Mouse (Mus musculus): ENCODE results near the gene Impdh2.

Gene Impdh2

DNA sequence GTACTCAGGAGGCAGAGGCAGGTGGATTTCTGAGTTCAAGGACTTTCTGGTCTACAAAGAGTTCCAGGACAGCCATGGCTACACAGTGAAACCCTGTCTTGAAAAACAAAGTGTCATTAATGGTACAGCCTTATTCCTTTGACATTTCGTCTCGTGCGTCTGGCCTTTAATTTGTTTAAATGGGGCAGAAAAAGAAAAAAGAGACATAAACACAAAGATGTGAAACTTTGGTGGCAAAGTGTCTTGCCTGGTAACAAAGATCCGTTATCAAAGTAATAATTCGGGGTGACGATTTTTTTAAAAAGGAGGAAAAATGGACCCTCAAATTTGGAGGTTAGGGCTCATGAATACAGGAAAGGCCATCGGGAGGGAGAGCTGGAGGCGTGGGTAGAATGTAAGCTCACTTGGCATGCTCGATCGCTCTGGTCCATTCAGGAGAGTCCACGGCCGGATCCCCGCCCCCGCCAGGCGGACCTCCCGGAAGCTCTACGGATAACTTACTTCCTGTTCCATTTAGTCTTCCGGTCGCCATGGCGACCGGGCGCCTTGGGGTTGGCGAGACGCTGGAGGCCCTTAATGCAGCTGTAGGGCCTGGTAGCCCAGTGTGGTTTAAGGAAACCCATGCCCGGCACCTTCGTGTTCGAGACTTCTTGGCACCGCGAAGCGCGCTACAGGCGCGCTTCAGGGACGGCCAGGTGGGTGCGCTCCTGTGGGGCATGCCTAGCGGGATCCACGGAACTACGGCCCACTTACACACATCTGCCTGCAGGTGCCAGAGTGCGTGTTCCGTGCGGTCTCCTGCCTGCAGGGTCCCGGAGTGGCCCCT lies 9.5 kb downstream of the Impdh2 start, which contains the start of gene Dalrd3:
Gene Dalrd3 (plus strand): TSS at position 506 of the 826 bp plus-strand sequence.
- peak; percentile 89 for DNase-seq (ENCODE audit: low read depth, low spot score)

DNA sequence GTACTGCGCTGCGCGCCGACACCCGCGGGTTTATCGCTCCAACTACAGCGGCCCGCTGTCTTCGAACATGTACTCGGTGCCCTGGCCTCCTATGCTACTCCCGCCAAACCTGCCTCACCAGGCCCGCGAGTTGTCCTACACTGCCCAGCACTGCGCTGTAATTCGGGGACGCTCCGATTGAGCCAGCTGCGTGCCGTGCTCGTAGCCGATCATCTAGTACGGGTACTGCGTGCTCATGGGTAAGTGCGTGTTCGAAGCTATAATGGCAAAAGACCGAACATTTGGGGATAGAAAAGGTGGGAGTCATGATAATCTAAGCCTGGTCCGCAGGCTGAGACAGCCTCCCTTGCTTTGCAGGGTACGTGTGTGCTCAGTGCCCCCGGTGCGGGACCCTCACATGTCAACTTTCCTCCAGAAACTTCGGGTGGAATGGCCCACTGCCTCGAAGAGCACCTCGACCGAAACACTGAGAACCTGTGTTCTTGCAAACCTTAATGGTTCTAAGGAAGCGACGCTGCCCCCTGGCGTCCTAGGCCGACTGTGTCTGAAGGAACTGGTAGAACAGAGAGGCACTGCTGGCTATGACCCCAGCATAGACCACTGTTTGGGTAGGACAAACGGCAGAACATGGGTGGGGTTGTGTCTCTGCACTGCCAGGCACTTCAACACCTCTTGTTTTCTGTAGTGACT lies 10.3 kb downstream of the Impdh2 start:
- no peak for DNase-seq (ENCODE audit: low read depth, low spot score)

DNA sequence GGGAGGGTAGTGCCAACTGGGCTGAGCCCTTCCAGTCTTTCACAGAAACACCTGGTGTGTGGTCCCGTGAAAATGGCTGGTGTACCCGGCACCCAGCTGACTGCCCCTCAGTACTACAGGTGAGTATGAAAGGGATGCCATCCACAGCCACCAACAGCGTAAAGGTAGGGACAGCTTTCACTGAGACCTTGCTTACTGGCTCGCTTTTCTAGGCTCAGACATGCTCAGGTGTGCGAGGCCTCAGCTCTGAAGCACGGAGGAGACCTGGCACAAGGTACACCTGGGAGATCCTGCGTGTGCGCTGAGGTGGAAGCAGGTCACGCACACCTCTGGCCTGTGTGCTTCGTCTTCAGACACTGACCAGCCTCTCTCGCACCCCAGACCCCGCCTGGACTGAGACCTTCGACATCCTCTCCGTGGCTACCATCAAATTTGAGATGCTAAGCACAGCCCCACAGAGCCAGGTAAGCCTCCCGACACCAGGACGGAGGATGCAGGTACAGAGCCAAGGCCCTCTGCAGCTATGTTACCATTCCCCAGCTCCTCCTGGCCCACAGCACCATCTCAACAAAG lies 11.4 kb downstream of the Impdh2 start:
- DNase-seq (ENCODE audit: low read depth, low spot score) = no peak

DNA sequence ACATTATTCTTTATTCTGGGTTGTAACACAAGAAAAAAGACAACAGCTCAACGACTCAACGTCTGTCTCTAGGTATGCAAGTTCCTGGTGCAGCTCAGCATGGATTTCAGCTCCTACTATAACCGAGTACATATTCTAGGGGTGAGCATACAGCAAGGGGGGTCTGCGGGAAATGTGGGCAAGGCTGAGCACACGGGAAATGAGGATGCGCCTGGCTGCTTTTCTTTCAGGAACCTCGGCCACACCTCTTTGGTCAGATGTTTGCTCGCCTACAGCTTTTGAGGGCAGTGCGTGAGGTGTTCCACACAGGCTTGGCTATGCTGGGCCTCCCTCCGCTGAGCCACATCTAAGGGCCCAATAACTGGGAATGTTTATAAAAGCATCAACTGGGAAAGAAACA lies 12.2 kb downstream of the Impdh2 start:
- no peak for DNase-seq (ENCODE audit: low read depth, low spot score)

DNA sequence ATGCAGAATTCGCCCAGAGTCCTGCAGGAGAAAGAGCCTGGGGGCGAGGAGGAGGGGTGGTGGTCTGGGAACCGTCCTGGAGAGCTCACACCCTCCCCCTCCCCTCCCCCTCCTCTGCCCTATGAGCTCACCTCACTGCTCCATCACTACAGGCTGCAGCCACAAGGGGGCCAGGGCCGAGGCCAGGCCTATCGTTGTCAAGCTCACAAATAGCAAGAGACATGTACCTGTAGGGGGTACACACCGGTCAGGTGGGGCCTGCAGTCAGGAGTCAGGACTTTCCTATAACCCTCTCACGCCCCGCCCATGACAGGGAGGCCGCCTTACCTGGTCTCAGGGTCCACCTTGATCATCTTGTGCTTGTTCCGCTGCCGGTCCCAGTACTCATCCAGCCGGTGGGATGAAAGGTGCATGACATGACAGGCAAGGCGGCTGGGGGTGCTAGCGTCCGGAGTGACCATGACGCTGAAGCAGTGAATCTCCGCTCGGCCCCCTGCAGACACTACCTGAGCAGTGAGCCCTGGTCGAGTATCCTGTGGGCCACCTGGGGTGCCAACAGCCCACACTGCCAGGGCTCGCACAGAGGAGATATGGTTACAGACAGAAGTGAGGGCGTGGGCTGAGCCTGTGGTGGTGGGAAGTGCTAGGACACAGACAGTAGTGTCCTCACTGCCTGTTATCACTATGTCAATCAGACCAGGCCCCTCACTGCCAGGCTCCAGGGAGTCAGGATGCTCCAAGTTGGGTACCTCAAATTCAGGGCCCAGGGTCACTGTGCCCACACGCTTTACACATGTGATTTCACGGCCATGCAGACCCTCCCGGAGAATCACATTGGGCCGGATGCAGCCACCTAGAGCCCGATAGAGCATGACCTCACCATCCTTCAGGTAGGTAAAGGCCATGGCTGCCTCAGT lies 13.9 kb downstream of the Impdh2 start:
- DNase-seq (ENCODE audit: low read depth, low spot score) = no peak

DNA sequence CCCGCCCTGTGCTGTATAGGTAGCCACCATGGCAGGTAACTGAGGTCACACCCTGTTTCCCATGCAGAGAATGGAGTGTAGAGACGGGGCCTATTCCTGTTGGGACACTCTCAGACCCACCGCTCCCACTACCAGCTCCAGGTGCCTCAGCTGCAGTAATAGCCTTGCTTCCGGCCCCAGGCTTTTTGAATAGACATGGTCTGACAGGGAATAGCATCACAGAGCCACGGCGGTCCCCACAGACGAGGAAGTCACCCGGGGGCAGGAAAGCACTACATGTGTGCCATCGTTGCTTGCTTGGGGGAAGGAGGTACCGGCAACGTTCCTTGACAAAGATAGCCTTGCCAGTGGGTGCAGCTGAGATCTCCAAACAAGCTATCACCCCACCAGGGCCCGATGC lies 14.8 kb downstream of the Impdh2 start:
- DNase-seq (ENCODE audit: low read depth, low spot score) = no peak

DNA sequence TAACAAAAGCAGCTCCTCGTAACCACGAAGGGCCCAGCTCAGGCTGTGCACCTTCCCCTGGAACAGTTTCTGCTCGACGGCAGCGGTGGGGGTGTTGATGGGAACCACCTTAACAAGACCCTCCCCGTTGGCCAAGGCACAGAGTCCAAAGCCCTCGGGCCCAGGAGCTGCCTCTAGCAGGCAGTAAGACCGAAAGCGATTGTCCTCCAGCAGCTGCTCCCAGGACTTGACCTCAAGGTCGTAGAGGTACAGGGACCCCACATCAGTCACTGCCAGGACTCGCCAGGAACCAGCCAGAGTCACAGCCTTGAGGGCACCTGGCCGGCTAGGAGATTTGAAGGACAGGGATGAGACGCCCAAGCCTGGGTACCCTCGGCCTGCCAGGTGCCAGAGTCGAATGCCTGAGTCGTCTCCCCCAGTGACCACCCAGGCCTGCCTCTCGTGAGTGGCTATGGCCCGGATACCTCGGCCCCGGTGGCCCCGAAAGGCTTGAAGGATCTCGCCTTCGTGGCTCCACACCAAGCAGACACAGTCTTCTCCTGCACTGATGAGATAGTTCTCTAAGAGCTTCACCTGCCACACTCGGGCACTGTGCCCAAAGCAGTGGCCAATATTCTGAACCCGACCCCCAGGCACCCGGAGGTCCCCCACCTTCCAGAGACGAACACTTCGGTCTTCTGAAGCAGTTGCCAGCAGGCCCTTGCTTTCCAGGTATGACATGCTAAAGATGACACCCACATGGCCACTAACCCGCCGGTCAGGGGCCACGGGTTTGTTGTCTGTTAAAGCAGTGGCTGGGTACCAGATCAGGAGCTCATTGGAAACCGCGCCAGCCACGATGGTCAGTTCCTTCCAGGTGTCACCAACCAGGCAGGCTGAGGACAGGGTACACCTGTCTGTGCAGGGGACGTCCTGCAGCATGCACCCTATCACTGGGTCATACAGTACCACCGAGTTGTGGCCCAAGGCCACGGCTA lies 15.5 kb downstream of the Impdh2 start:
- no peak for DNase-seq (ENCODE audit: low read depth, low spot score)

DNA sequence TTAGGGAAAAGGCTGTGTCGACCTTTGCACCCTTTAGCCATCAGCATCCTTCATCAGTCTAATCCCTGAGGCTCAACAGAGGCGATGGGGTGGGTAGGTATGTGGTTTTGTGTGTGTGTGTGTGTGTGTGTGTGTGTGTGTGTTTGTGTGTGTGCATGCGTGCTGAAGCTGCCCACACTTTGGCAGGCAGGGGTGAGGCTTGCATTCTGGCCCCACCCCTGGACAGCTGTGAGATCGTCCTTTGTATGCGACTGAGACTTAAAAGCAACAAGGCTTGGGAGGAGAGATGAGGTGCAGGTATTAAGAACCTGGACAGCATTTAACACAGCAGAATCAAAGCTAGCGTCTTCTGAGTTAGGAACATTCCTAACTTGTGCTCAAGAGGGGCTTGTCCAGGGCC lies 16.9 kb downstream of the Impdh2 start:
- no peak for DNase-seq (ENCODE audit: low read depth, low spot score)

DNA sequence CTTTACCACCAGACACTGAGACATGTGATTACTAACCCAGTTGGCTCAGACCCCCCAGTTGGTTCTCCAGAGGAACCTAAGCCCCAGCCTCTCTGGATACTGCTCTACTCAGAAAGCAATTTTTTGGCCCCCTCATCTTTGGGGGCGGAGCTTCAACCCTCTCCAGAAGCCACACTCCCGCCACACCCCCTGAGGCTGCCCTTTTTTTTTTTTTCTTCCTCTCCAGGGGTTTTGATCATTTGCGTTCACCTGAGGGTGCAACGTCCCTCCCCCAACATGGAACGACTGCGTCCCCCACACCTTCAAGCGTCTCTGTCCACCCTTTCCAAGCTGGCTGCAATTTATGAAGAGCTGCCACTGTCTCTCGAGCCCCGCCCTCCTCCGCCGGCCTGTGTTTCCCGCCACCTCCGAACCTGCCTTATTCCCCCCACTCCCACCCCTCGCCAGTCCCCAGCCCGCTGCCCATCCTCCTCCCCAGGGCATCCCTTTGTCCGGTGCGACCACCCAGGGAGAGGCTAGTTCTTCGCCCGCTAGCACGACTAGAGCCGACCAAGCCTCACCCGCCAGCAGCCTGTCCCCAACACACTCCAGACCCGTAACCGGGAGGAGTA lies 18.0 kb downstream of the Impdh2 start:
- no peak for DNase-seq (ENCODE audit: low read depth, low spot score)

DNA sequence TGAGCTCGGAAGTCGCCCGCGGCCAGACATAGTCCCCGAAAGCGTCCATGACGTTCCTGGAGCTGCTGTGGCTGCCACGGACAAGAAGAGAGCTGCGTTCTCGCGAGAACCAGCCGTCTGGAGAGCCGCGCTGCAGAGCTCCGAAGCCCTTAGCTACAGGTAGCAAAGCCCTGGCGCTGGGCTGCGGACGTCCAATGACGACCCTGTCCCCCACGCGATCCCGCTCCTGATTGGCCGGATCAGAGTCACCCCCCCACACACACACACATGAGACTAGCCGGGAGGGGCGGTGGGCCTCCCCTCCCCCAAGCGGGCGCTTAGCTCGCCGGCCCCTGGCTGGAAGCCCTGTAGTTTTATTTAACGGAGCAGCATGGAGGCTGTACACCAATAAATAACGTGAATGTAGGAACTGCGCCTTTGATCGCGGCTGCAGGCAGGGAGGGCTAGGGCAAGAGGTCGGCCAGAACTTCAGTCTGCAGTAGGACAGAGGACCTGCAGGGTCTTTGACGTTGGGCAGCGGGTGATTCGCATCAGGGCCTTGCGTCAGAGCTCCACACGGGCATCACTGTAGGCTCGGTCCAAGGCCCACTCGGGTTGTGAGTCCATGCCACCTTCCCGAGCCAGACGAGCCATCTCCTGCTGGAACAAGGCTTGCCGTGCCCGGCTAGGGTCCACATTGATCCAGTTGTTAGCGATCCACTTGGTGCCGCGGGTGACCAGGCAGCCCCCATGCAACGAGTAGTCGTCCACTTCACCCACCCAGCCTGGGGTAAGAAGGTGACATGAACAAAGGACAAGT lies 18.7 kb downstream of the Impdh2 start, which contains the start of gene Wdr6:
Gene Wdr6 (minus strand): TSS at position 195 of the 799 bp plus-strand sequence.
- DNase-seq (ENCODE audit: low read depth, low spot score) = peak; percentile 97

DNA sequence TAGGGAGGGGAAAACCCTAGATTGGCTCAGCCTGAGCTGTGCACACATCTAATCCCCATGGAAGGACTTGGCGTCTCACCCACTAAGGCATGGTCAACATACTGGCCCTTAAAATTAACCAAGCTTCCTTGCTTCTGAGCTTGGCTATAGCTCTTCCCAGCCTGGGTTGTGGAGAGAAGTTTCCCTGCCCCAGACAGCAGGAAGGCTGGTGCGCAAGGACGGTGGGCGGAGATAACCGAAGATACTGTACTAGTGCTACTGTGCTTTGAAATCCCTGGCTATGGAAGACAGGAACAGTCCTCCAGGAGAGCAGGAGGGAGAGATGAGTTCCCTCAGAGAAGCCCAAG lies 19.2 kb downstream of the Impdh2 start:
- no peak for DNase-seq (ENCODE audit: low read depth, low spot score)

DNA sequence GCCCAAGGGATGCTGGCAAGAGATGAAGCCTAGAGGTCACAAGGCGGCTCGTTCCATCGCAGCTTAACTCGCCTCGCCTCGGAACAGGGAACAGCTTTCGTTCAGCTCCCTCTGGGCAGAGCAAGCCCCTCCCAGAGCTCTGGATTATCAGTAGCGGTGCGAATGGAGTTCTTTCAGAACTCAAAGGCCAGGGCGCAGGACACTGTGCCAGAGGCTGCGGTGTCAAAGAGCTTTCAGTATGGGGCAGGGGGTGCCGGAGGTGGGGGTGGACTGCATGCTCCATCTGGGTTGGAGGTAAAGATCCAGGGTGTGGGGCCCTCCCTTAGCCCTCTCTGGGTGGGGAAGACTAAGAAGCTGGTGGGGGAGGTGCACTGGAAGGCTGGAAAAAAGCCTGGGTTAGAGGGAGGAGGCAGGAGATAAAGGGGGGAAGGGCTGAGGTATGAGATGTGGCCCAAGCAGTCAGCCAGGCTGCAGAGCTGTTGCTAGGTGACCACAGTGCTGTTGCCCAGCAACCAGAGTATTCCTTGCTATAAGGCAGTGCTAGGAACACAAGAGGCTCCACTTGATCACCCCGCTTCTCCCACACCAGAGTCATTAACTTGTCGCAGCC lies 27.6 kb downstream of the Impdh2 start:
- DNase-seq (ENCODE audit: low read depth, low spot score) = peak; percentile 77

DNA sequence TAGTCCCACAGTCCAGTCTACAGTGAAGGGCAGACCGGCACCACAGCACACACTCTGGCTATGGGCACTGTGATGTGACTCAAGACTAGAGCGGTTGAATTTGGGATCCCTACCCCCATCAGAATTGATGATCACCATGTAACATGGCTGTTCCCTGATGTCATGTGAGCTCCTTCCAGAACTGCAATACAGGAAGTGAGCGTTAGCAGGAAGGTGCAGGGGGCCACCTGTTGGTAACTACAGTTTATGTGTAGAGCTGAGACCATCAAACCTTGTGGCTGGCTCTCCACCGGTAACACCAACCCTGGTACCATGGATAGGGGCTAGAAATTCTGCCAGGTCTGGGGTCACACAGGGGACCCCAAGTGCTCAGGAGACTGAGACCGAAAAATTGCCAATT lies 29.1 kb downstream of the Impdh2 start:
- DNase-seq (ENCODE audit: low read depth, low spot score) = no peak

DNA sequence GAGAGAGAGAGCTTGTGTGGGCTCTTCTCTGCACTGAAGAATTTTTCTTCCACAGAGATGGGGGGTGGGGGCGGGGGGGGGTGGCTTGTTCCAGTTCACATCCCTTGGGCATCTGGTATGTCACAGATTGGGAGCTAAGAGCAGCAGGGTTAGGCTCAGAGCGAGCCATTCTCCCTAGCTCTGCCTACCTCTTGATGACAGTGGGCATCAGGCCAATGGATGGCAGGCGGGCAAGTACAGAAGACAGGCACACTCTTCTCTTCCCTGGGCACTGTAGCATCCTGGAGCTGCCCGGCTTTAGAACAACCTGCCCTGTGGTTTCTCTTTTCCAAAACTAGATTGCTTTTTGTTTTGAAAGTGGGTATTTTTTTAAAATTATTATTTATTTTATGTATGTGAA lies 31.4 kb downstream of the Impdh2 start:
- no peak for DNase-seq (ENCODE audit: low read depth, low spot score)

DNA sequence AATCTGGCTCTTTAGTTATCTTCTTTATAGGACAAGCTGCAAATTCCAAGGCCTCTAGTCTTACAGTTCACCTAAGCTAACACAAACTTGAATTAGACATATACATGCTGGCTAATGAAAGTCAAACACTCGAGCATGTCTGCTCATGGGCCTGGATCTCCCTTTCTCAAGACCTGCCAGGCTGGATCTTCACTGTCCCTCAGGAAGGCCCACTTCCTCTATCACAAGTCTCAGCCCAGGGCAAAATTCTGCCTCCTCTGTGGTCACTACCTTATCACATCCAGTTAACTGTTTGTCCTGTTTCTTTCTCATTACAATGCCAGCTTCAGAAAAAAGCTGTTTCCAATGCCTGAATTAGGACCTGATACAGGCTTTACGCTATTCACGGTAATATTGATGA lies 34.3 kb downstream of the Impdh2 start:
- DNase-seq (ENCODE audit: low read depth, low spot score) = no peak

DNA sequence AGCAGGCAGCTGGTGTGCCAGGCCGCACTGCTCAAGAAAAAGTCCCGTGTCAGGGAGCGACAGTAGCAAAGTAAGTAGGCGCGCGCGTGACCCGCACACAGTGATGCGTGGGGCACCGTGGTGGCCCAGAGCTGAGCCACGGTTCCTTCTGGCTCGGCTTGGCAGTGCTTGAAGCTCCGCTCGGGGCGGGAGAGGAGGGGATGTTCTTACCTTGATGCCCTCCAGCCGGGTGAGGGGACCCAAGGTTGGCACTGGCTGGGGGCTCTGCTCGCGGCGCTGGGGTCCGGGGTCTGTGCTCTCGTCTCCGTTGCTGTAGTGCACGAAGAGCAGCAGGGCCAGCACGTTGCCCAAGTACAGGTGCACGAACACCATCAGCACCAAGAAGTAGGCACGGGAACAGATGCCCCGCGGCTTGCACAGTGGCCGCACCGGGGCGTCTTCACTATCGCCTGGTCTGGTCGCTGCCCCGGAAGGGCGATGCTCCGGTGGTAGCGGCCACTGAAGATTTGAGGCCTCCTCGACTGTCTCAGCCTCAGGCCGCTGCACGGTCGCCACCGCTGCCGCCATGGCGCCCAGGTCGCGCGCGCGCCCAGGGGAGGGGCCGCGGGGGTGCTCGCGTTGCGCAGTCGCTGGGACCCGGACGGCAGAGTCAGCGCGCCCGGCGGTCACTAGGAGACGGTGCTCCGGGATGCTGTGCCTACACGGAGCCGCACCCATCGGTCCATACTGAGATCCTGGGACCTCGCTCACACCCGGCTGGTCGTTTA lies 37.1 kb downstream of the Impdh2 start, which contains the start of gene P4htm:
Gene P4htm (minus strand): TSS at position 670 of the 767 bp plus-strand sequence.
- DNase-seq (ENCODE audit: low read depth, low spot score) = no peak

DNA sequence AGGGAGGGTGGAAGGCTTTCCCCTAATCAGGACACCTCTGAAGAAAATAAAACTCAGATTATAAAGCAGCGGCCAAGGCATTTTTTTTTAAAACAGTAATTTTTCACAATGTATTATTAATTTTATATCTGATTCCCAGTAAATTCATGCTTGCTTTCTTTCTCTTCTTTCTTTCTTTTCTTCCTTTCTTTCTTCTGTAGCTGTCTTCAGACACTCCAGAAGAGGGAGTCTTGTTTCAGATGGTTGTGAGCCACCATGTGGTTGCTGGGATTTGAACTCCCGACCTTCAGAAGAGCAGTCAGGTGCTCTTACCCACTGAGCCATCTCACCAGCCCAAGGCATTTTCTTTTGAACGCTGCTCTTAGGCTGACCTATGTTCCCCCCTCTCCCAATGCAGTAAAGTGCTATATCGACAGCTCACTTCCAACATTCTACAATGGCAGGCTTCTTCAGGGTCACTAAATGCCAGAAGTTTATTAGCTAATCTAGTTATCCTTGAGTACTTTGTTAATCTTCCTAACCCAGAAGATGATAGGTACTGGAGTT lies 39.0 kb downstream of the Impdh2 start:
- no peak for DNase-seq (ENCODE audit: low read depth, low spot score)

DNA sequence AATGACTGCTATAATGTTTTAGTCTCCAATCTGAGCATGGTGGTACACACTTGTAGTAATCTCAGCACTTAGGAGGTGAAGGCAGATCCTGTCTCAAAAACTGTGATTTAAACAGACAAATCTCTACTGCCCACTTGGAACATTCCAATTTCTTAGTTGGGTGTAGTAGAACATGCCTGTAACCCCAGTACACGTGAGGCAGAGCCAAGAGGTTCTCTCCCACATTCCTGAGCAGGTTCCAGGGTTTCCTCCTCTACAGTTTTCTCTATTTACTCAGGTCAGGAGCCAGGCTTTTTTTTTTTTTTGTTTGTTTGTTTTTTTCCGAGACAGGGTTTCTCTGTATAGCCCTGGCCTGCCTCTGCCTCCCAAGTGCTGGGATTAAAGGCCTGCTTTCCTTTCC lies 39.9 kb downstream of the Impdh2 start:
- no peak for DNase-seq (ENCODE audit: low read depth, low spot score)
